Mouse (Mus musculus) regulatory T cell (primary cell): ENCODE measurements at regions not wholly inside any gene's neighbourhood (a gene's known extent, or its start where the extent isn't known, plus 50 kb on each side); places are given as distances from the start of the nearest gene placed in this dataset.
"Not testable (repeated sequence)": the region's sequence is repeated elsewhere in the genome, so short reads cannot be mapped to it uniquely, and the experiment has no call there.

Source experiments
- in situ Hi-C: fragments of 300-600 bp; cut with MboI, MseI; formaldehyde crosslinking; loops from one replicate; pipeline ENCODE4 v1.15.1; 2025; ENCODE audit warnings: high pct_unique_total_duplicates

DNA sequence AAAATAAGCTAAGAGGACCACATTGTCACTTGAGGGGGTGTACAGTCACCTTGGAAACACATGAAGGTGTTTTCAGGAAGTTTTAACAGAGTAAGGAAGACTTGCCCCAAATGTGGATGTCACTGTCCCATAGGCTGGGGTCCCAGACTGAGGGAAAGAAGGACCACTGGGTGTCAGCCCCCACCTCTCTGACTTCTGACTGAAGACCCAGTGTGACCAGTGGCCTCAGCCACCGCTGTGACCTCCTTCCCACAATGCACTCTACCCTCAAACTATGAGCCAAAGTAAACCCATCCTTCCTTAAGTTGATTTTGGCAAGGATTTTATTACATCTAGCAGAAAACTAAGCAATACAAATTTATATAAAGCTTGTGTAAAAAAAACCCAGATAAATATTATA, 94.8 kb upstream of the Mdm1 start:
- in situ Hi-C loops: no loop called here

DNA sequence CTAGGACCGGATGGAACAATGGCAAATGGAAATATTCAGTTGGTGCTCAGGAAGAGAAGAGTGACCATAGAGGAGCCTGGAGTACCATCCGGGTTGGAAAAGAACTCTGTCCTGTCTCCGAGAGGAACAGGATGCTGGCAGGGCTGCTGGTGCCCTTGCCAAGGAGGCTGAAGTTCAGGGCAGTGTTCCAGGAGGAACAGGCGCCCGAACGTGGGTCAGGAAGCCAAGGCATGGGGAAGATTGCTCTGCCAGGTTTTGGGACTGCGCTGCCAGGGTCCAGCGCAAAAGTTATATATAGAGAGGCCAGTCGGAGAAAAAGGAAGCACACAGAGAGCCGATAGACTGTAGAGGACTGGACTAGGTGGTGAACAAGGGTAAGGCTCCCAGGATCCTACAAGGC, 92.3 kb upstream of the Mdm1 start:
- in situ Hi-C loops: no loop called here

DNA sequence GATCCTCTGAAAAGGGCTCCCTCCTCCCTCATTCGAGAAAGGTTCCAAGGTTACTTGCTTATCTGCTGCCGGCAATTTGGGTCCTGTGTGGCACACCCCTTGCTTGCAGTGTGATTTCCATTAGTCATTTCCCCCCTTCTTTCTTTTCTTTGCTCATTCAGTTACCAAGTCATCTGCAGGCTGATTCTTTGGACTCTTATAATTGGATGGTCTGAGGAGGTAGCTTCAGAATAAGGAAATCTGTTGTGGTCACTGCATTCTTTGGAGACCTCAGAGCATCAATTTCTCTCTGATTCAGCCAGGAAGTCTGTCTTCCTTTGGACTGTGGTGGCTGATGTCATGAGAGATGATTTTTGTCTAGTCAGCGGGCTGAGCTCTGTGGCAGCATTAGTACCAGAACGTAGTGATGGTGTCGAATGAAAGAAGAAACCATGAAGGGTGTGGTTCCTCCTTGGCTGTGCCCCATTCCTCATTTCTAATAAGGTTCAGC, 91.4 kb upstream of the Mdm1 start:
- in situ Hi-C loops: no loop called here

DNA sequence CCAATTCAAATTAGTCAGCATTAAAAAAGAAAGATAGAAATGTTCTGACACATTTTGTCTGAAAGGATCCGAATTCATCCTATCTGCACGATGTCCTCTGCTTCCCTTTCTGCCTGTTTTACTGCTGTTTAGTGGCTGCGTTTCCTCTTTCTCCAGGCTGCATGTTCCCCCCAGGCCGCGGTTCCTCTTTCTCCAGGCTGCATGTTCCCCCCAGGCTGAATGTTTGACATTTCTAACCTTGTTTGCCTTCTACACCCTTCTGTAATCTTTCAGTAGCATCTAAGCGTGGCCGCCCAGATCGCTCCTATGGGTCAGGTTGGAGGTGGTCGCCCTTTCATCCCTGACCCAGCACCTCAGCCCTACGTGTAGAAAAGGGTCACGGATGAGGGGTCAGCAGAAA, 89.6 kb upstream of the Mdm1 start:
- in situ Hi-C loops: no loop called here

DNA sequence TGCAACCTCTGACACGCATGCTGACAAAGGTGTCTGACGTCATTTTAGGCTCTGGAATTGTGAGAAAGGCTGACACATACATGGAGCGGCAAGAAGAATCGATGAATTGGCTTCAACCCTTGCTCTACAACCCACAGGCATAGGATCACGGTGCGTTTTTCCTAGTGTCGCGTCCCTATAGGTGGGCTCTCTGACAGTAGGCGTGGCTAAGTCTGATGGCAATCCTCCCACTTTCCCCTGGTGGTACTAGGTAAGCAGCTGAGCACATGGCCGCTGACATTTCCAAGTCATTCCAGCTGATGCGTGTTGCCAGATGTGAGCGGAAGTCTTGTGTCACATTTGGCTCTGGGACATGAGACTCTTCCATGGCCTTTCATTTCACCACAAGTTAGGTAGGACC, 89.1 kb upstream of the Mdm1 start:
- in situ Hi-C loops: no loop called here

DNA sequence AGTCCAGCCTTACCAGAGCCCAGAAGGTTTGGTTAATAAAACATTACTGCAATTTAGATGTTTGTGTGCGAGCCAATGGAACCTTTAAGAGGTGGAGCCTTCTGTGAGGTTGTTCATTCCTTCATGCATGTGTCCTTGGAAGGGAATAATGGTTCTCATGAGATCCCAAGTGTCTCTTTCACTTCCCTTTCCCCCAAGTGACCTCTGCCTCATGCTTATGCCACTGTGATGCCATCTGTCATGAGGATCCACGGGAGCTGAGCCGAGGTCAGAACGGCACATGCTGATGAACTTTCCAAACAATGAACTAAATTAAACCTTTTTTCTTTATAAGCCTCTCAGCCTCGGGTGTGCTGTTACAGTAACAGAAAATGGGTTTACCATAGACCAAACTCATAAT, 88.6 kb upstream of the Mdm1 start:
- in situ Hi-C loops: no loop called here

DNA sequence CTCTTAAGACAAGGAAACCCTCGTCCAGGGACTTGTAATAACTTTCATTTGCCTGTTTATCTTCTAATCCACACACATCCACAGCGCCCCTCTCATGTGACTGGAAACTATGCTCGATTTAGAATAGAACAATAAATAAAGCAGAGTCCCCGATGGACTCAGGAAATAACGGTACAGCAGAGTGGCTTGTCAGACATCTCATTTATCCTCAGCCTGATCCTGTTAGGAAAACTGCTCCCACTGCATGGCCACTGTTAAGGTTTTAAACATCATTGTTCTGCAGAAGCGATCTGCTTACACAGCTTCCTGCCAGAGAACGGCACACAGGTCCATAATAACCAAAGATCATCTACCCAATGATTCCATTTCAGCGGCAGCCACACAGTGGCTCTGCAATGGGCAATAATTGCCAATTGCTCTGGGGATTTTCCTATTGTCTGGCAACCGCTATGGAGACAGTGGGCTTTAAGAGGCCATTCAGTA, 84.8 kb upstream of the Mdm1 start:
- in situ Hi-C loops: no loop called here

DNA sequence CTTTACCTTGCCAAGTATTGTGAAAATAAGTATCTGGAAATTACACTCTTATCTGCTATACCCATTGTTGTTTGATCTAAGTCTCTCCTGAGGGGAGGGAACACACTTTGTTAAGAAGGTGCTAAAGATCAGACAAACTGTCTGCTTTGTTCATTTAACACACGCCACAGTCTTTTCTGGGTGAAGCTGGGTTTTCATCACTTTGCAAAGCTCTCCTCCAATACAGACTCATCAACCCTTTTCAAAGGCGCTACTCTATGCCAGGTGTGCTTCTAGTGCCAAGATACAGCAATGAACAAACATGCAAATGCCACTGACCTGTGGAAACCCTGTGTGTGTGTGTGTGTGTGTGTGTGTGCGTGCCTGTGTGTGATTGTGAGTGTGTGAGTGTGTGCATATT, 84.1 kb upstream of the Mdm1 start:
- in situ Hi-C loops: no loop called here

DNA sequence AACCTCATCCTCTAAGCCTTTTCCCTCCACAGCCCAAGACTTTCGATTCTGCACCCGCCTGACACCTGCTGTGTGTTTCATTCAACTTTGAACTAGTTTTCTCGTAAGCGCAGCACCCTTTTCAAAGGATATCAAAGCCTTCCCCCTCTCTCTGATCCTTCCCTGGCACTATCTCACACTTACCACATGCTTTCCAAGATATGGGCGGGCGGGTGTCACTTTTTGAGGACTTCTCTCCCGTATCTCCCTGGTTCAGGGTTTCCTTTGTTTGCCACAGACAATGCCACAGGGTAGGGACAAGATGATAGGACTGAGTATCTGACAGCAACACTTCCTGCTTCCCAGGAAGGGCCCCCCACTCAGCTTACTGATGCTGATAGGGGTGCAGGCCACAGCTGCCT, 76.8 kb upstream of the Mdm1 start:
- in situ Hi-C loops: no loop called here

DNA sequence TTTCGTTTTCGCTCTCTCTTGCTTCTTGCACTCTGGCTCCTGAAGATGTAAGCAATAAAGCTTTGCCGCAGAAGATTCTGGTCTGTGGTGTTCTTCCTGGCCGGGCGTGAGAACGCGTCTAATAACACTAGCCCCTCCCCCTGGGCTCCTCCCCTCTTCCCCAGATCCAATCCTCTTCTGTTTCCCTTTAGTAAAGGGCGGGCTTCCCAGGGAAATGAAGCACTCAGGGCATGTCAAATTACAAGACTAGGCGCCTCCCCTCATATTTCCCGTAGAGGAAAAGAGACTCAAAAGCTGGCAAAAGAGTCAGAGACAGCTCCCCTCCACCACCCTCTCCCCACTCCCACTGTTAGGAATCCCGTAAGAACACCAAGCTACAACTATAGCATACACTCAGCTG, 65.3 kb upstream of the Mdm1 start:
- in situ Hi-C loops: not testable (repeated sequence)

DNA sequence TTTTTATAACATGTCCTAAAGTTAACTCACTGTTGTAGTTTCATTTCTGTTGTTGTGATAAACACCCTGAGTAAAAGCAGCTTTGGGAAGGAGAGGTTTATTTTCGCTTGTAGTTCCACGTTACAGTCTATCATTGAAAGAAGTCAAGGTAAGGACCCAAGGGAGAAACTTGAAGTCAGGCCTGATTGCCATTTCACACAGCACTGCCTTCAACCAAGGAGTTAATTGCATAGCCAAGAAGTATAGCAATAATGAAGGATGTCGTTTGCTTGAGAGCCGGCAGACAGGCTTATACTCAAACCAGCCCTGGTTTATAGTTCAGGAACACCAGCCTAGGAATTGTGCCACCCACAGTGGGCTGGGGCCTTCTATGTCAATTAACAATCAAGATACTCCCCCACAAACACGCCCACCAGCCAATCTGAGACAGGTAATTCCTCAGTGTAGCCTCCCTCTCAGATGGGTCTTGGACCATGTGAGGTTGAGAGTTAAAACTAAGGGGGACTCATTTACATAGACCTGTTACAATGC, 59.9 kb upstream of the Mdm1 start:
- in situ Hi-C loops: no loop called here

DNA sequence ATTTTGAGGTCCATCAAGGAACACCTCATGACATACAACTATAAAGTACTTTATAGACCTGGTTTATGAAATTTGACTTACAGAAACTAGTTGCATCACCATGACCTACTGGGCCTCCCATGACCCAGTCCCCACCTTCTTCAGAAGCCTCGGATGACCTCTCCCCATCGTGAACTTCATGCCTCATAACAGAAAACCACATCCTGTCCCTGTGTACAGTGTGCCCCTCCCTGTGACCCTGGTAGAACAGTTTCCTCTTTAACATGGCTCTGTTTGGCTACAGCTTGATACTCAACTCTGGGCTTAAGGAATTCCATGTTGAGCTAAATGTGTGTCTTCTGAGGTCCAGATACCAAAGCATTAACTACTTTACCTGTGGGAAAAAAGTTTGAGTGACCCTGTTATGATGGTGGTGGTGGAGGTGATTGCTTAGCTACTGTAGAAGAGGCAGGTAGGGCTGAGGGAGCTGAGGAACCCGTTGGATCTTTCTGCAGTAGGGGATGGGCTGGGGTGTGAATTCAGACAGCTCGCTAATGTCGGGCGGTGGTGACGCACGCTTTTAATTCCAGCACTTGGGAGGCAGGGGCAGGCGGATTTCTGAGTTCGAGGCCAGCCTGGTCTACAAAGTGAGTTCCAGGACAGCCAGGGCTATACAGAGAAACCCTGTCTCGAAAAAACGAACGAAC, 58.4 kb upstream of the Mdm1 start:
- in situ Hi-C loops: no loop called here

DNA sequence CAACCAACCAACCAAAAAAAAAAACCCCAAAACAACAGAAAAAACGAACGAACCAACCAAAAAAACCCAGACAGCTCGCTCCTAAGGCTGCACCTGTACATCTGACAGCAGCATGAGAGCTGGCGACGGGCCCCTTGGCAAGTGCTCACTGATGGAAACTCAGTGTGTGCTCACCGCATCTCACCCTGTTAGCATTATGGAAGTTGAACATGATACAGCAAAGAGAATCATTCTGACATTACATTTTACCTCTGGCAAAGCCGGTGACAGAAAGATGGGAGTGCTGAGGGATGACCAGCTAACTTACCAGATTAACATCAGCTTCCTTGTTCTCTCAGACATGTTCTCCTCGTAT, 57.9 kb upstream of the Mdm1 start:
- in situ Hi-C loops: no loop called here

DNA sequence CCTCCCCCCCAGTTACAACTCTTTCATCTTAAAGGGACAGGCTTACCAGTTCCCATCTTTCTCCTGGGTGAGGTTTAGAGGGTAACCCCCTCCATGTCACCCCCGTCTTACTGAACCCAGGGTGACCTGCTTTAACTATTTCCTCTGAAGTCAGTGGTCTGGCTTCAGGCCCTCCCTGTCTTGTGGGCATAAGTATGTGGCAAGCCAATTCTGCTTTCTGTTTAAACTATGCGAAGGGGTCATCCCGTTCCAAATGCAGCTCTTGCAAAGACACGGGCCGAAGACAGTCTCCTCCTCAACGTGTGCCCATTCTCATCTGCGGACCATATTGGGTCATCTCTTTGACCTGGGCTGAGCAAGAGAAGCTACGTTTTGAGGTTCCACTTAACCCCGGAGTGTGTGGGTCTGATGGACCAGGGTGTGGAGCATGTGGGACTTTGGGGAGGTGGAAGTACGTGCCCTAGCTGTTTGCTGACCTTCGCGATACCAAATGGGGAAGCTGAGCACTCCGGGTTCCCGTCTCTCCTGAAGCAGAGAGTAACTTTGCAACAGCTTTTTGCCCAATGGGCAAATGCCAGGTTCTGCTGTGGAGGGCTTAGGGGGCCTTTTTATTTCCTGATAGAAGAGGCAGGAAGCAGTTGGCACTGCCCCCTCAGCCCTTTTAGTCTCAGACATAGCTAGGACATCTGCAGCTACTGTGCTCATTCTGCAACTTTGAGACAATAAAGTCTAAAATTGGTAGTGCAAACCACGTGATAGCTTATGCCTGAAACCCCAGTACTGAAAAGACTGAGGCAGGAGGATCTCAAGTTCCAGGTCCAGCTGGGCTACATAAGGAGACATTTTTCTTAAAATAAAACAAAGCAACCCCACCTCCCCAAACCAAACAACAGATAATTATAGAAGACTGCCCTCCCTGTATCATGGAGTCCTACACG, 56.3 kb upstream of the Mdm1 start:
- in situ Hi-C loops: no loop called here

DNA sequence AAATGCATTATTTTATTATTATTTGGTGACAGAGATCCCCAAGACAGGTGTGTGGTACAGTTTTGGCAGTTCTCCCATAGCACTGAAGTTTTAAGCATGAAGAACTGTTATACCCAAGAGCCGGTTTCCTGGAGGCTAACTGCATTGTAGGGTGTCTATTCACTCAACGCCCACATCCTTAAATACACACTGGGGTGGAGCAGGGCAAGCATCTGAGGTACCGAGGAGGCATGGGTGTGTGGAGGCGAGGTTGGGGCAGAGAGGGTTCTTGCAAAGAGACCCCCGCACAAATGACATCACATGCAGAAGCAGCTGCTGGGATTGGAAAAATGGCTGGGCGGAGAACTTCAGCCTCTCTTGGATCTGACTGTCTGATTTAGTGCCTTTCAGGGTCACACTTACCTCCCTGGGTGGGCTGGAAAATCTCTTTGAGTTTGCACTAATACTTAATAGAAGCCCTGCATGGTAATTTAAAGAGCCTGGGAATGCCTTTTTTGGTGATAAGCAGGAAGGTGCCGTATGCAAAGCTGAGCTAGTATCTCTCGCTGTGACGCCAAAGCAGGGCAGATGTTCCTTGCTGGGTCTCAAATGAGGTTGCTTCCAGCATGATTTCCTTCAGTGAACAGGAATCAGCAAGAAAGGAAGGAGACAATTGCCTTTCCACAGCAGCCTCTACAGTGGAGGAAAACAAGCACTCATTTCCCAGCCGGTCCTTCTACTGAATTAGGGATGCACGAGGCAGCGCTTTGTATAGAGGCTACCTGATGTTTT, 53.9 kb upstream of the Mdm1 start:
- in situ Hi-C loops: no loop called here

DNA sequence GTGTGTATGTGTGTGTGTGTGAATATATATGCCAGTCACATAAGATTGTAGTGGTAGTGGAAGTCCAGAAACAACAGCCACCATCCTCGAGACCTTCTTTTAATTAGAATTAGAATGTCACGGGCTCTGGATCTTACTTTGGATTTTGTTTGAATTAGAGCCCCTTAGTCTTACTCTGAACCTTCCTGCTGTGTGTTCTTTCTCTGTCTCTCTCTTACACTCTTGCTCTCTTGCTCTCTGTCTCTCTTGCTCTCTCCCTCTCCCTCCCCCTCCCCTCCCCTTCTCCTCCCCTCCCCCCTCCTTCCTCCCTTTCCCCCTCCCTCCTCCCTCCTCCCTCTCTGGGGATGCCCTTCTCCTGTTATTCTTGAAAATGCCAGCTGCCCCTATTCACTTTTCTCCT, 53.1 kb upstream of the Mdm1 start:
- in situ Hi-C loops: no loop called here

DNA sequence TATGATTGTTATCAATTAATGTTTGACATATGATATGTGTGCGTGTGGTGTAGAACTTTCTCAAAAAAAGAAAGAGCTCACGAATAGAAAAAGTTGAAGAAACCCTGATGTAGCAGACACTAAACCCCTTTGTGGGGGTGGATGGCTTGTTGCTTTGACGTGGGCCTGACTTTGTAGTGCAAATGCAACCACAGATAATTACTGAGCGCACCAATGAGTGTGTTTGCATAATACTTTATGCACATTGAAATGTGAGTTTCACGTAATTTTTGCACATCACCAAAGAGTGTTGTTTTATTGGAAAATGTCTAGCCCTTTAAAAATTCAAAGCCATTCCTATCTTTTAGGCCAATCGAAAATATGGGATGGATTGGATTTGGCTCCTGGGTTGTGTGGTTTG, 51.7 kb upstream of the Mdm1 start:
- in situ Hi-C loops: no loop called here

DNA sequence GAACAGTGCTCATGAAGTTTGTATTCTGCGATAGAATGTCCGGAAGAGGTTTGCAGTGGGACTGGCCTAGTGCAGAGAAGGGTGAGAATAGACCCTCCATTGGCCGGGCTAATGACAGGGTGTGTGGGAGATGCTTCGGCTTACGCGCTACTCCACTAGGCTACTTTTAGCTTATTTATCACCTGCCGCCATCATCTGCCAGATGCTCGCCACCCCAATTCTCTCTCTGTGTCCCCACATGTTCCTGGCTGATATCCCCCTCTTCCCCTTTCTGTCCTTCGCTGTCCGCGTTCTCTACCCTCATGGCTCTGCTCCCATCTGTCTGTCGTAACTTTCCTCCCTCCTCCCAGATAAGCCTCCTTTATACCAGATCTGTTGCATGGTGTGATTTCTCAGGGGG, 50.1 kb upstream of the Mdm1 start:
- in situ Hi-C loops: no loop called here
